Mouse (Mus musculus): Measurements from ENCODE around the gene D430042O09Rik.

Gene D430042O09Rik

GRCm38 (mm10) chr7:125740521-125740920, 32.8 kb downstream of the D430042O09Rik start:
- no peak for DNase-seq (ENCODE audit: low spot score in 2 of 2)

GRCm38 (mm10) chr7:125741271-125741703, 33.6 kb downstream of the D430042O09Rik start:
- no peak for DNase-seq (ENCODE audit: low spot score in 2 of 2)

- DNase-seq (ENCODE audit: low spot score in 2 of 2): no peak
These were observed 37.1 kb downstream of the D430042O09Rik start for GRCm38 (mm10) chr7:125744774-125745173.

DNA sequence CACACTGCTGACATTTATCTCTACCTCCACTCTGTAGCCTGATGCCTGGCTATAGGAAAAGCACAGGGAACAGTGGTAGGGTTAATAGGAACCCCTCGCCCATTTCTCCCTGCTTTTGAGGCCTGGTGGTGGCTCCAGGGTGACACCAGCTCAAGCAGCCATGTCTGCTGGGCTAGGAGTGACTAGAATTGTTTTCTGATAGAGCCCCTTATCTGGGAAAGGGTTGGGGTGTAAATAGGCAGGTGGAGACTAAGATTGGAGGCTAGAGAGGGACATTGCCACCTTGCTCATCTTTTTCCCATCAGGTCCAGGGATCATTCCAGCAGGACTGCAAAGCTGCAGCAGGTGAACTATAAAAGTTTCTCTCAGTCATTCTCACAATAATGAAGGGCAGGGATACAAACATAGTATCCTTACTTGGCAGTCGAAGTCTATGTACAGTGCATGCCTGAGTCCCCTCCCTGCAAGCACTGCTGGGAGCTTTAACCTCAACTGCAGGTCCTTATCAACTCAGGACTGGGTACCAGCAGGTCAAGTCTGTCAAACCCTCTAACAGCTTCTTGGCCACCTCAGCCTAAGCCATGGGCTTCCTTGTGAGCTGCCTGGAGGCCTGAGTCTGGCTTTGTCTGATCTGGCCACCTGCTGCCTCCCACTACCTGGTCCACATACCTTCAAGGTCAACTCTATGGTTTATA, 39.1 kb downstream of the D430042O09Rik start:
- no peak for DNase-seq (ENCODE audit: low spot score in 2 of 2)

DNA sequence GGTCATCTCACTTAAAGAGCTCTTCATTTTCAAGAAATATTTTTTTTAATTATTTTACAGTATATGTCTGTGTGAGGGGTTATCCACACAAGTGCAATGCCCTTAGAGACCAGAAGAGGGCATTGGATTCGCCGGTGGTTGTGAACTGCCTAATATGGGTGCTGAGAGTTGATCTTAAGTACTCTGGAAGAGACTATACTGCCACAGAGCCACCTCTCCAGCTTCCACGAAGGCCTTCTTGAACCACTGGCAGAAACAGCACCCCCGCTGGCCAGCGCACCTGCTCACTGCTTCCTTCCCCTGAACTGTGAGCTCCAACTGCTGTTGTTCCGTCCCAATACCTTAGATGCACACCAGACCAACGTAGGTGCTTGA, 39.6 kb downstream of the D430042O09Rik start:
- DNase-seq (ENCODE audit: low spot score in 2 of 2): no peak

DNA sequence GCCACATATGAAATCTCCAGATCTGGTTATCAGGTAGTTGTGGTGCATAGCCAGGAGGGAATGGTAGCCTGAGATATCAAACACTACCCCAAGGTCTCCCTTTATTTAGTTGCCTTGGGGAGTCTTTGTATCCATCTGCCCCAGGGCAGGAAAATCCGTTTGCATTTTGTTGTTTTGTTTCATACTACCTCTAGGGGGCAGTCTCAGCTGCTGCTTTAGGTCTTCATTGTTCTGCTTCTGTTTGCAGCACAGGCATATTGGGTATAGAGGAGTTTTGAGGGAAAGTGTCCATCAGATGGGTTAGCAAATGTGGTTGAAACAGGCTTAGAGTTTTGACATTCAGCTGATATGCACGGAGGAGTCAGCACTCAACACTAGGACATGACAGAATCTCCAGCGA, 40.5 kb downstream of the D430042O09Rik start:
- DNase-seq (ENCODE audit: low spot score in 2 of 2): no peak

- DNase-seq (ENCODE audit: low spot score in 2 of 2): no peak
These were observed 45.1 kb downstream of the D430042O09Rik start for GRCm38 (mm10) chr7:125752699-125753325.

DNA sequence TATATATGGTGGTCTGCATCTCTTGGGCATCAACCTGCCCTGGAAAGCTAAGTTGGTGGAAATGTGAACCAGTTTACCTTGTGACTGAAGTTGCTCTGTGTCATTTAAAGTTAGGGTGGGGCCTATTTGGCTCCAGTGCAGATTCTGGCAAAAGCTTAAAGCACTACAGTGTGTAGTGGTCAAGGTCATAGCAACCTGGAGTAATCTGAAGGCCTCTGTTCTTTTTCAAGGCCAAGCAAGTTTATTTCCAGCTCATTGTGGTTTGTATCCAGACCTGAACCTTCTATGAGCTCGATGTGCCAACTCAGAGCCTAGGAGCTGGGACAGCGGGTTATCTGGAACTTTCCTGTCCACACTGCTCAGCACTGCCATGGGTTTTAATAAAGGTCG, 45.6 kb downstream of the D430042O09Rik start:
- no peak for DNase-seq (ENCODE audit: low spot score in 2 of 2)

- DNase-seq (ENCODE audit: low spot score in 2 of 2): no peak
These were observed 49.1 kb downstream of the D430042O09Rik start for GRCm38 (mm10) chr7:125756806-125757205.

DNA sequence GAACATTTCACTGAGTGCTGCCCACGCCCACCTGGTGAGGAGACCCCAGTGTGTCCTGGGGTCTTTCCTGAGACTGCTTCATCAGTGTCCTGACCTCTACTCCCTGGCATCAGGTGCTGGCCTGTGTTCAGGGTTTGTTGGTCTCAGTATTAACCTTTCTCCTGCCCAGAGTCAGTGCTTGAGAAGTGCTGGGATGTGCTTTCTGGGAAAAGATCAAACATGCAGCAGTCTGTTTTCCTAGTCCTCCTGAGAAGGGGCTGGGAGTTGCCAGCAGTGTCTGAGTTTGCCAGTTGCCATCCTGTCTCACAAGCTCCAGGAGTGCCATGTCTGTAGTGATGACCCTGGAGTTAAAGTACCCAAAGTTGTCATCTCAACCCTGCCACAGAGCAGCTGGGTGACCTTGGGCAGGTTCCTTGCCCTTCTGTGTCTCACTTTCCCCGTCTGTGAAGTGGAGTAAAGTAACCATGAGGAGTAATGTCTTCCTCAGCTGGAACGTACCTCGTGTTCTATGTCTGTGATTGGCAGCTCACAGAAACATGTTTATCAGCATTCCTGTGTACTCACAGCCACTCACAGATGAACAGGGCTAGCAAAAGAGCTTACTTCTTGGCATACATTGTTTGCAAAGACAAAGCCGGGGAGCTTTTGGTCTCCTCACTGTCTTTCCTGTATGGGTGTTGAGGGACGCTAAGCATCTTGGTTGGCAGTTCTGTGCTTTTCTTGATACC, 50.4 kb downstream of the D430042O09Rik start:
- DNase-seq (ENCODE audit: low spot score in 2 of 2): no peak

- DNase-seq (ENCODE audit: low spot score in 2 of 2): no peak
These were observed 54.6 kb downstream of the D430042O09Rik start for GRCm38 (mm10) chr7:125762289-125762688.

- DNase-seq (ENCODE audit: low spot score in 2 of 2): no peak
These were observed 55.5 kb downstream of the D430042O09Rik start for GRCm38 (mm10) chr7:125762883-125763830.

DNA sequence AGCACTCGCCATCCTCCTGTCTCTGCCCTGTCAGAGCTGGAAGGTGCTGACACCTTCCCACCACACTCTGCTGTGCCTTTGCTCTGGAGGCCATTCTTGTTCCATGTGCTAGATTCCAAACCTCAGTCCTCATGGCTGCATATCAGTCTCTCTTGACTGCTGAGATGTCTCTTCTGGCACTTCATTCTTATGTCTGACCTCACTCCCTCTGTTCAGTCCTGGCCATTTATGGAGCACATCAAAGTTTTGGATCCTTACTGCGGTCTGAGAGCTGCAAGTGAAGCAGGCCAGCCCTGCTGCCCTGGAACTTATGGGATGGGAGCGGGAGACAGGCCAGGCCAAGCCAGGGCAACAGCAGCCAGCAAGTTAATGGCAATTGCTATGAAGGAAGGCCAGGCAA, 56.7 kb downstream of the D430042O09Rik start:
- no peak for DNase-seq (ENCODE audit: low spot score in 2 of 2)

GRCm38 (mm10) chr7:125766976-125767831, 59.5 kb downstream of the D430042O09Rik start:
- DNase-seq (ENCODE audit: low spot score in 2 of 2): peak; percentile 58 to 68

GRCm38 (mm10) chr7:125772961-125773571, 65.4 kb downstream of the D430042O09Rik start:
- DNase-seq (ENCODE audit: low spot score in 2 of 2): peak; percentile 28 to 33

DNA sequence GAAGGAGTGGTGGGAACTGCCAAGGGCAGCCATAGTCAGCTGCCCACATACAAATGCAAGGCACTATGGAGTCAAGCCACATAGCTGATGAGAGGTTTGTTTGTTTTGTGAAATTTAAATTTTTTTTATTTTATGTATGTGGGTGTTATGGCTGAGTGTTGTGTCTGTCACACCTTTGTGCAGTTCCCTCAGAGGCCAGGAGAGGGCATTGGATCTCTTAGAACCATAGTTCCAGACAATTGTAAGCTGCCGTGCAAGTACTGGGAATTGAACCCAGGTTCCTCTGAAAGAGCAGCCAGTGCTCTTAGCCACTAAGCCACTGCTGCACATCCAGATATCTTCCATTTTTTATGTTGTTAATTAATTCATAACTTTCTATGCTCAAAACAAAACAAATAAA, 75.5 kb downstream of the D430042O09Rik start:
- no peak for DNase-seq (ENCODE audit: low spot score in 2 of 2)

- DNase-seq (ENCODE audit: low spot score in 2 of 2): no peak
These were observed 78.4 kb downstream of the D430042O09Rik start for GRCm38 (mm10) chr7:125786105-125786504.

DNA sequence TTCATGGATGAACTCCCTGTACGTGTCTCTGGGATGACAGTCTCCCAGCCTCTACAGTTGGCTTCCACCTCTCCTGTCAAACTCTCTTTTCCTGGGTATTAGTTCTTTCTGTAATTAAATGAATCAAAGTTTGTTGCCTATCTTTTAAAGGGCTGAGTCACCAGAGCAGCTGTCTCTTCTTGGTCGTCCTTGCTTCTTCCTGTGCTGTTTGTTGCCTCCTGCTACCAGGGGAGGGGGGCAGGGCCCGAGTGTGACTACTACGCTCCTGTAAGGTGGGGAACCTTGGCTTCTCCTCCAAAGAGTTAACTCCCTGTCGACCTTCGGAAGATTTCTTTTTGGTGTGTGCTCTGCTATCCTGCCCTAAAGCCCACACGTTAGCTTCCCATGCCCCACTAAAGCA, 79.4 kb downstream of the D430042O09Rik start:
- DNase-seq (ENCODE audit: low spot score in 2 of 2): no peak

DNA sequence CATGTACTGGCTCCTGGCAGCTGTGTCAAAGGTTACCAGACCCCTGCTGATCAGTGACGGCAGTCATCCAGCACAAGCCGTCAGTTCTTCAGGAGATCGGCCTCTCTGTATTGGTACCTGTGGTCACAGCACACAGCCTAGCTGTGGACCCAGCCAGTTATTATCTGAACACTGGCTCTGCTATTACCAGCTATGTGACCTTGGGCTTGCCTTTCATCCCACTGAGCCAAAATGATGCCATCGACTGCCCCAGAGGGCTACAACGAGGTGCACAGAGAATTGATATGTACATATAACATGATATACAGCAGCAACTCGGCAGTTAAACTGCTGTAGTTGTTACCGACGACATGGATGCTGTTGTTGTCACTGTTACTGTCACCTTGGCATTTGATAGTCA, 82.4 kb downstream of the D430042O09Rik start:
- no peak for DNase-seq (ENCODE audit: low spot score in 2 of 2)

- DNase-seq (ENCODE audit: low spot score in 2 of 2): no peak
These were observed 98.9 kb downstream of the D430042O09Rik start for GRCm38 (mm10) chr7:125806571-125806970.

Measured in frontal cortex, postnatal 14 days (tissue).